19 mouse cellular contexts compared by ENCODE assay signal in the genomic region with DNA sequence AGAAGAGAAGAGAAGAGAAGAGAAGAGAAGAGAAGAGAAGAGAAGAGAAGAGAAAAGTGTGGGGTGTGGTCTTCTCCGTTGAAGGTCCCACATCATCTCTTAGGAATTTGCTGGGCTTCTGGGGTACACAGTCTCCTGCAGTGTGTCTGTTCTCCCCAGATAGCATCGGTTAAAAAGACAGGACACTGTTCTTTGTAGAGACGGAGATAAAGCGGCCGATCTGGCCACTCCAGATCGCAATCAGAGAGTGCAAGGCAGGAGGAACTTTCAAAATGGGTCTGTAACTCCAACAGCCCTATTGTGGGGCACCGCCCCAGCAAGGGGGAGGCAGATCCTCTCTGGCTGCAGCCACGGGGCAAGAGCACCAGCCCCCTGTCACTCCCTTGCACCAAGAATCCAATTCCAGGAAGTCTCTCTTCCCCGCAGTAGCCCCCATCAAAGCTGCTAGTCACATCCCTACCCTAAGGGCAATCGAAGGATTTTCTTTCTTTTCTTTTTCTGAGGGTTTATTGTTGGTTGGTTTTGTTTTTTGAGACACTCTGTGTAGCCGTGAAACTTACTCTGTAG. TPM values are rescaled to one million over a fixed set of nuclear protein-coding genes. Genes with fewer than 3 reads are reported as not detected.
A peak's percentile ranks its signal among the peaks of the same experiment; 100 is the strongest.
DNase-seq lines count a peak whose midpoint lies in the region; ATAC-seq and TF ChIP-seq lines count a peak whose summit lies in the region.
"Had no signal": no experiment of that assay in that cellular context is flagged by ENCODE, and none has a peak within 500 bp of the region (broad histone marks: within the 10 kb centered on the region; RNA-seq: fewer than 3 reads in every experiment).

No protein-coding gene starts in this region.

- peak; percentile 8 for DNase-seq in gastrocnemius, adult 2 months
- DNase-seq in gastrocnemius, adult 18-20 months (ENCODE audit: low spot score) = no peak
- DNase-seq in testis, postnatal 14 days (ENCODE audit: low spot score) = no peak
- DNase-seq in intestine, embryonic 14.5 days (ENCODE audit: low spot score) = no peak
- no peak for DNase-seq in thymus, postnatal 0 days (ENCODE audit: low spot score)
- no peak for DNase-seq in kidney, adult 8-10 months
- DNase-seq in kidney, postnatal 4 days = no peak
- DNase-seq: cerebellum, adult 2 months; gastrocnemius, postnatal 25 days; kidney, adult 2 months; thymus, postnatal 25 days had no signal

- peaks cover 2% of the 10 kb centered on the region; the same call in 1 of the 2 replicates for H3K27me3 ChIP-seq in testis, adult 2 months (ENCODE audit: control insufficient read depth, insufficient read depth, low read length)
- H3K27me3 ChIP-seq in intestine, embryonic 14.5 days (replicated peaks; ENCODE audit: control insufficient read depth, insufficient read depth, low read length) = peaks cover 44% of the 10 kb centered on the region

- no peaks in the 10 kb centered on the region for H3K9me3 ChIP-seq in intestine, embryonic 14.5 days (ENCODE audit: control insufficient read depth, low read length)
- H3K9me3 ChIP-seq: hindbrain, embryonic 12.5 days had no signal

- no peaks in the 10 kb centered on the region for H3K36me3 ChIP-seq in testis, adult 2 months (ENCODE audit: control insufficient read depth, insufficient read depth, low read length)
- no peaks in the 10 kb centered on the region for H3K36me3 ChIP-seq in intestine, embryonic 14.5 days (ENCODE audit: control insufficient read depth, insufficient read depth, low read length)
- H3K36me3 ChIP-seq: heart, embryonic 12.5 days; hindbrain, embryonic 12.5 days had no signal

- no peak overlapping the region for H3K4me3 ChIP-seq in gastrocnemius, adult 2 months
- no peak overlapping the region for H3K4me3 ChIP-seq in testis, adult 2 months (ENCODE audit: control insufficient read depth, low read depth, low read length)
- peak overlapping the region; percentile 29; the same call in 1 of the 2 replicates for H3K4me3 ChIP-seq in intestine, embryonic 14.5 days (ENCODE audit: low read depth, low read length)

- intact Hi-C loops in gastrocnemius, adult 2 months (cut with DNase I) = no loop called here

- no peak overlapping the region for H3K4me2 ChIP-seq in intestine, embryonic 14.5 days (ENCODE audit: low read length)

- WGBS in intestine, embryonic 14.5 days = 33% methylated on average over 11 of the region's 11 CpGs

- peaks cover 17% of the 10 kb centered on the region for H3K4me1 ChIP-seq in testis, adult 2 months (ENCODE audit: control insufficient read depth, insufficient read depth, low read length)
- peaks cover 11% of the 10 kb centered on the region; the same call in 1 of the 2 replicates for H3K4me1 ChIP-seq in intestine, embryonic 14.5 days (replicated peaks; ENCODE audit: control insufficient read depth, insufficient read depth, low read length)

- no peak for ATAC-seq in intestine, embryonic 14.5 days (replicated peaks; ENCODE audit: low FRiP score, low TSS enrichment, low read depth)
- ATAC-seq: midbrain, embryonic 16.5 days had no signal

- H3K9ac ChIP-seq in intestine, embryonic 14.5 days (ENCODE audit: low read length) = no peak overlapping the region
- H3K9ac ChIP-seq: hindbrain, embryonic 12.5 days had no signal

- H3K27ac ChIP-seq in gastrocnemius, adult 2 months = no peak overlapping the region
- peak overlapping the region; percentile 79 for H3K27ac ChIP-seq in testis, adult 2 months (ENCODE audit: control insufficient read depth, insufficient read depth, low read depth, low read length)
- H3K27ac ChIP-seq in intestine, embryonic 14.5 days (ENCODE audit: low read depth) = no peak overlapping the region
- H3K27ac ChIP-seq: hindbrain, embryonic 12.5 days had no signal

- TF ChIP-seq CTCF in gastrocnemius, adult 2 months (IDR thresholded peaks at IDR 0.05) = no peak
- TF ChIP-seq CTCF in testis, adult 2 months (IDR thresholded peaks at IDR 0.05; ENCODE audit: control insufficient read depth, insufficient read depth, insufficient replicate concordance, low read depth, low read length) = no peak

- TF ChIP-seq POLR2A in testis, adult 2 months (IDR thresholded peaks at IDR 0.05; ENCODE audit: control insufficient read depth, low read depth, low read length) = no peak

RNA-seq across cellular contexts. Expression of gene Slc30a2, which starts 0.7 kb away (rescaled TPM):
- 10 to 100 TPM in 1 of 2 experiments, 1 to 10 TPM in 1; 4.4 to 25.8 TPM for total RNA-seq in gastrocnemius, adult 2 months (2021)
- 10 to 100 TPM in 1 of 2 experiments, 1 to 10 TPM in 1; 5.4 to 12.7 TPM for total RNA-seq in gastrocnemius, adult 18-20 months (2021)
- 19.1 and 21.3 TPM in 2 replicates for polyA plus RNA-seq in testis, adult 2 months (2012; rRNA removed)
- polyA plus RNA-seq in intestine, embryonic 14.5 days (2014; fragmentation: Nextera tagmentation; extraction: Ambion mirVana) = 0.19 and 0.26 TPM in 2 replicates
- 0.17 and 0.40 TPM in 2 replicates for polyA plus RNA-seq in thymus, postnatal 0 days (2015; fragmentation: Nextera tagmentation; extraction: Ambion mirVana)
- total RNA-seq: left cerebral cortex, postnatal 10 days had no signal
- polyA plus RNA-seq: hindbrain, embryonic 12.5 days; liver, embryonic 11.5 days; neural tube, embryonic 11.5 days had no signal

RNA-seq across cellular contexts. Expression of gene Trim63, which starts 27.4 kb away (rescaled TPM):
- total RNA-seq in gastrocnemius, adult 2 months (2021) = 100 to 1,000 TPM; 250 to 325 TPM
- 100 to 1,000 TPM; 322 to 461 TPM for total RNA-seq in gastrocnemius, adult 18-20 months (2021)
- 1.6 and 1.8 TPM in 2 replicates for polyA plus RNA-seq in testis, adult 2 months (2012; rRNA removed)
- polyA plus RNA-seq in intestine, embryonic 14.5 days (2014; fragmentation: Nextera tagmentation; extraction: Ambion mirVana) = 0.09 TPM in 1 of 2 replicates, not detected in the other
- 1.1 and 1.3 TPM in 2 replicates for polyA plus RNA-seq in thymus, postnatal 0 days (2015; fragmentation: Nextera tagmentation; extraction: Ambion mirVana)
- polyA plus RNA-seq: lung, embryonic 14.5 days had no signal

RNA-seq across cellular contexts. Expression of gene Extl1, which starts 41.4 kb away (rescaled TPM):
- total RNA-seq in gastrocnemius, adult 2 months (2021) = 10 to 100 TPM; 25.1 to 27.8 TPM
- total RNA-seq in gastrocnemius, adult 18-20 months (2021) = 10 to 100 TPM; 25.5 to 31.9 TPM
- polyA plus RNA-seq in testis, adult 2 months (2012; rRNA removed) = 0.25 and 0.26 TPM in 2 replicates
- 1.2 and 1.4 TPM in 2 replicates for polyA plus RNA-seq in intestine, embryonic 14.5 days (2014; fragmentation: Nextera tagmentation; extraction: Ambion mirVana)
- 2.9 and 3.3 TPM in 2 replicates for polyA plus RNA-seq in thymus, postnatal 0 days (2015; fragmentation: Nextera tagmentation; extraction: Ambion mirVana)

RNA-seq across cellular contexts. Expression of gene Pafah2, which starts 53.8 kb away (rescaled TPM):
- 1 to 10 TPM; 2.6 to 4.0 TPM for total RNA-seq in gastrocnemius, adult 2 months (2021)
- total RNA-seq in gastrocnemius, adult 18-20 months (2021) = 1 to 10 TPM; 2.5 to 2.6 TPM
- 36.0 and 37.2 TPM in 2 replicates for polyA plus RNA-seq in testis, adult 2 months (2012; rRNA removed)
- 28.4 and 32.5 TPM in 2 replicates for polyA plus RNA-seq in intestine, embryonic 14.5 days (2014; fragmentation: Nextera tagmentation; extraction: Ambion mirVana)
- 4.6 and 5.3 TPM in 2 replicates for polyA plus RNA-seq in thymus, postnatal 0 days (2015; fragmentation: Nextera tagmentation; extraction: Ambion mirVana)

RNA-seq across cellular contexts. Expression of gene Pdik1l, which starts 54.6 kb away (rescaled TPM):
- total RNA-seq in gastrocnemius, adult 2 months (2021) = 1 to 10 TPM; 3.2 TPM
- total RNA-seq in gastrocnemius, adult 18-20 months (2021) = 1 to 10 TPM; 3.9 to 5.7 TPM
- 6.2 and 6.4 TPM in 2 replicates for polyA plus RNA-seq in testis, adult 2 months (2012; rRNA removed)
- polyA plus RNA-seq in intestine, embryonic 14.5 days (2014; fragmentation: Nextera tagmentation; extraction: Ambion mirVana) = 18.4 and 20.5 TPM in 2 replicates
- 18.3 and 21.9 TPM in 2 replicates for polyA plus RNA-seq in thymus, postnatal 0 days (2015; fragmentation: Nextera tagmentation; extraction: Ambion mirVana)

Comparison
In these comparisons a context has a peak if more than half of its experiments do, and no peak if none do; other contexts are left out.
1. RNA of gene Slc30a2, which starts 0.7 kb away (polyA plus RNA-seq): 19.1 to 21.3 TPM in testis, adult 2 months; 0.19 to 0.26 TPM in intestine, embryonic 14.5 days and 0.17 to 0.40 TPM in thymus, postnatal 0 days; every median in the first group is over 10 times any median in the second.